Mouse (Mus musculus) olfactory bulb, adult 2 months (tissue): ENCODE data around the gene Gm3591.
"Not testable (repeated sequence)": the region's sequence is repeated elsewhere in the genome, so short reads cannot be mapped to it uniquely, and the experiment has no call there.

ENCODE experiments used
- CTCF ChIP-seq: fragments of 200-500 bp; IDR thresholded peaks from 2 replicates; pipeline ENCODE4 v1.5.1; 2012; ENCODE audit warnings: low read depth, mild to moderate bottlenecking, low read length, moderate library complexity; ENCODE audit not compliant: insufficient read depth
- POLR2A ChIP-seq: fragments of 200-500 bp; IDR thresholded peaks from 2 replicates; pipeline ENCODE4 v1.6.1; 2012; ENCODE audit warnings: mild to moderate bottlenecking, low read depth, low read length, moderate library complexity; ENCODE audit not compliant: insufficient read depth

DNA sequence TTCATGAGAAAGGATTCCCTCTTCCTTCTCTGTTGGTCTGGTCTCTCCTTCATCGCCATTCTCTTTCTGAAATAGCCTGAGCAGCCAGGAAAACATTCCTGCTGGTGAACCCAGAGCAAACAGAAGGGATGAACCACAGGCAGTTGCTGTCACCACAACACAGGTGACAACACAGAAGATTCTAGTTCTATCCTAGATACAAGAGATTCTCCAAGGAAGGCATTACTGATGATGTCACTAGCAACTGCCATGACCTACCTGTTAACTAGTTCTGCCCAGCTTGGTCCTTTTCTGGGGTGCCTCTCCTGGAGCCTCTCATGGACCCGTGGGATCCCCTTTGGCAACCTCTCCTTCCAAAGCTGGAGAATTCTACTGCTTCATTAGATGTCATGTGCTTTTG is at the start of gene Gm3591:
- TF ChIP-seq CTCF, POLR2A: not testable (repeated sequence)
